Mouse (Mus musculus): ENCODE results near the gene Gm21319. TPM values are rescaled to one million over a fixed set of nuclear protein-coding genes. Genes with fewer than 3 reads are reported as not detected.
"Not testable (repeated sequence)": the region's sequence is repeated elsewhere in the genome, so short reads cannot be mapped to it uniquely, and the experiment has no call there.

Gene Gm21319
- total RNA-seq (2014; fragmentation: Nextera tagmentation) (not detected in 2 replicates), total RNA-seq (2017) (not detected in 2 replicates), polyA plus RNA-seq (2012) (not detected in 2 replicates)

GRCm38 (mm10) chr12:87775655-87776054 lies at the start of gene Gm21319:
Gm21319 (minus strand) TSS chr12:87775755.
- H3K4me1 ChIP-seq (ENCODE audit: insufficient read depth, low read depth, low read length); H3K27me3 ChIP-seq (ENCODE audit: insufficient read depth, low read length); DNase-seq (ENCODE audit: low spot score); H3K4me3 ChIP-seq (ENCODE audit: low read depth, low read length); H3K9me3 ChIP-seq (replicated peaks); H3K36me3 ChIP-seq (replicated peaks); ATAC-seq (ENCODE audit: extremely low read depth, insufficient number of reproducible peaks, low FRiP score, poor library complexity, severe bottlenecking): not testable (repeated sequence)

DNA sequence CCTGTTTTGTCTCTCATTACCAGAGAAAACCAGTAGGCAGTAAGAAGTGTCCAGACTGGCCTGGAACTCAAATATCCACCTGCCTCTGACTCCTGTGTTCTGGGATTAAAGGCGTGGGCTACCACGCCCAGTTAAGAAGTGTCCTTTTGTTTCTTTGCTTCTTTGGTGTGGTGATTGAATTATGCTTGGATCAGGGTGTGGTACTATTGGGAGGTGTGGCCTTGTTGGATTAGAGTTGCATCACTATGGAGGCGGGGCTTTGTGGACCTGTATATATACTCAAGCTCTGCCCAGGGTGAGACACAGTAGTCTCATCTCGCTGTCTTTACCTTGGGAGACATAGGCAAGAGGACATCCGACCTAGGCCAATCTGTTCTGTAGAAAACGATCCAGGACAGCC lies 40.7 kb upstream of the Gm21319 start, which contains the start of gene BB287469:
TSS of gene BB287469 (plus strand) at position 301 of the 400 bp plus-strand sequence.
- H3K36me3 ChIP-seq (replicated peaks); H3K27me3 ChIP-seq (ENCODE audit: insufficient read depth, low read length); H3K9me3 ChIP-seq (replicated peaks); DNase-seq (ENCODE audit: low spot score); ATAC-seq (ENCODE audit: extremely low read depth, insufficient number of reproducible peaks, low FRiP score, poor library complexity, severe bottlenecking); H3K4me1 ChIP-seq (ENCODE audit: insufficient read depth, low read depth, low read length); H3K4me3 ChIP-seq (ENCODE audit: low read depth, low read length): not testable (repeated sequence)

- DNase-seq (ENCODE audit: low spot score); H3K4me3 ChIP-seq (ENCODE audit: low read depth, low read length); H3K36me3 ChIP-seq (replicated peaks); H3K4me1 ChIP-seq (ENCODE audit: insufficient read depth, low read depth, low read length); H3K27me3 ChIP-seq (ENCODE audit: insufficient read depth, low read length); H3K9me3 ChIP-seq (replicated peaks); ATAC-seq (ENCODE audit: extremely low read depth, insufficient number of reproducible peaks, low FRiP score, poor library complexity, severe bottlenecking): not testable (repeated sequence)
These were observed 22.4 kb upstream of the Gm21319 start for GRCm38 (mm10) chr12:87797971-87798370.

DNA sequence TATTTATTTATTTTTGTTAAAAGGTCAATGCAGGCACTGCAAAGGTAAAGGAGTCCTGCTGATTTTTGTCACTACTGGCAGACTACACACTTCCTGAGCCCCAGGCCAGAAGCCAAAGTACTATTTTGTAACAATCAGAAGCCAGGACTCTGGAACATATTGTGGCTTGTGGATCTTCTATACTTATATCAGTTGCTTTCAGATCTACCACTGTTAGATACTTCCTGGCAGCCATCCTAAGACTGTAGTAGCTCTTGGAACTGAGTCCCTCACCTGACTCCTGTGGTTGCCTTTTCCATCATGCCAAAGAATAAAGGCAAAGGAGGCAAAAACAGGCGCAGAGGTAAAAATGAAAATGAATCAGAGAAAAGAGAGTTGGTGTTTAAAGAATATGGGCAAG lies 19.7 kb upstream of the Gm21319 start, which contains the start of gene Gm21936:
TSS of gene Gm21936 (plus strand) at position 301 of the 400 bp plus-strand sequence.
- H3K4me1 ChIP-seq (ENCODE audit: insufficient read depth, low read depth, low read length); H3K9me3 ChIP-seq (replicated peaks); H3K4me3 ChIP-seq (ENCODE audit: low read depth, low read length); H3K36me3 ChIP-seq (replicated peaks); DNase-seq (ENCODE audit: low spot score); ATAC-seq (ENCODE audit: extremely low read depth, insufficient number of reproducible peaks, low FRiP score, poor library complexity, severe bottlenecking); H3K27me3 ChIP-seq (ENCODE audit: insufficient read depth, low read length): not testable (repeated sequence)

Other genes starting within 250 kb of the Gm21319 start
- gene Oog1, start 173.1 kb downstream of the Gm21319 start, total RNA-seq (2014; fragmentation: Nextera tagmentation): not detected in 2 replicates
- gene Oog1, start 173.1 kb downstream of the Gm21319 start, total RNA-seq (2017): 0.55 and 1.0 TPM in 2 replicates
- gene Oog1, start 173.1 kb downstream of the Gm21319 start, polyA plus RNA-seq (2012): not detected in 2 replicates
- 2.1 and 2.5 TPM in 2 replicates for gene Gm4027, start 156.9 kb downstream of the Gm21319 start, total RNA-seq (2014; fragmentation: Nextera tagmentation)
- gene Gm4027, start 156.9 kb downstream of the Gm21319 start, total RNA-seq (2017): 0.06 and 0.98 TPM in 2 replicates
- 0.08 and 0.16 TPM in 2 replicates for gene Gm4027, start 156.9 kb downstream of the Gm21319 start, polyA plus RNA-seq (2012)
- gene Gm16381, start 131.1 kb downstream of the Gm21319 start, total RNA-seq (2014; fragmentation: Nextera tagmentation): not detected in 2 replicates
- not detected in 2 replicates for gene Gm16381, start 131.1 kb downstream of the Gm21319 start, total RNA-seq (2017)
- gene Gm16381, start 131.1 kb downstream of the Gm21319 start, polyA plus RNA-seq (2012): not detected in 2 replicates
- not detected in 2 replicates for gene Gm21936, start 19.8 kb upstream of the Gm21319 start, total RNA-seq (2014; fragmentation: Nextera tagmentation)
- gene Gm21936, start 19.8 kb upstream of the Gm21319 start, total RNA-seq (2017): not detected in 2 replicates
- 0.24 TPM in 1 of 2 replicates, not detected in the other for gene Gm21936, start 19.8 kb upstream of the Gm21319 start, polyA plus RNA-seq (2012)
- gene BB287469, start 40.8 kb upstream of the Gm21319 start, total RNA-seq (2014; fragmentation: Nextera tagmentation): not detected in 2 replicates
- gene BB287469, start 40.8 kb upstream of the Gm21319 start, total RNA-seq (2017): not detected in 2 replicates
- gene BB287469, start 40.8 kb upstream of the Gm21319 start, polyA plus RNA-seq (2012): not detected in 2 replicates
- not detected in 2 replicates for gene Gm2001, start 66.6 kb upstream of the Gm21319 start, total RNA-seq (2014; fragmentation: Nextera tagmentation)
- not detected in 2 replicates for gene Gm2001, start 66.6 kb upstream of the Gm21319 start, total RNA-seq (2017)
- not detected in 2 replicates for gene Gm2001, start 66.6 kb upstream of the Gm21319 start, polyA plus RNA-seq (2012)
- 5.1 and 6.4 TPM in 2 replicates for gene Gm2016, start 98.3 kb upstream of the Gm21319 start, total RNA-seq (2014; fragmentation: Nextera tagmentation)
- 0.27 and 0.35 TPM in 2 replicates for gene Gm2016, start 98.3 kb upstream of the Gm21319 start, total RNA-seq (2017)
- gene Gm2016, start 98.3 kb upstream of the Gm21319 start, polyA plus RNA-seq (2012): 0.20 and 0.28 TPM in 2 replicates
- 2.8 and 3.2 TPM in 2 replicates for gene Gm2022, start 119.6 kb upstream of the Gm21319 start, total RNA-seq (2014; fragmentation: Nextera tagmentation)
- not detected in 2 replicates for gene Gm2022, start 119.6 kb upstream of the Gm21319 start, total RNA-seq (2017)
- 0.65 TPM in 1 of 2 replicates, not detected in the other for gene Gm2022, start 119.6 kb upstream of the Gm21319 start, polyA plus RNA-seq (2012)
- not detected in 2 replicates for gene Gm2035, start 144.1 kb upstream of the Gm21319 start, total RNA-seq (2014; fragmentation: Nextera tagmentation)
- not detected in 2 replicates for gene Gm2035, start 144.1 kb upstream of the Gm21319 start, total RNA-seq (2017)
- not detected in 2 replicates for gene Gm2035, start 144.1 kb upstream of the Gm21319 start, polyA plus RNA-seq (2012)
- gene Gm2042, start 178.3 kb upstream of the Gm21319 start, total RNA-seq (2014; fragmentation: Nextera tagmentation): not detected in 2 replicates
- 0.66 TPM in 1 of 2 replicates, not detected in the other for gene Gm2042, start 178.3 kb upstream of the Gm21319 start, total RNA-seq (2017)
- gene Gm2042, start 178.3 kb upstream of the Gm21319 start, polyA plus RNA-seq (2012): not detected in 2 replicates
- not detected in 2 replicates for gene Gm2075, start 236.1 kb upstream of the Gm21319 start, total RNA-seq (2014; fragmentation: Nextera tagmentation)
- gene Gm2075, start 236.1 kb upstream of the Gm21319 start, total RNA-seq (2017): not detected in 2 replicates
- not detected in 2 replicates for gene Gm2075, start 236.1 kb upstream of the Gm21319 start, polyA plus RNA-seq (2012)
- gene Gm6803, start 243.0 kb upstream of the Gm21319 start, total RNA-seq (2014; fragmentation: Nextera tagmentation): not detected in 2 replicates
- not detected in 2 replicates for gene Gm6803, start 243.0 kb upstream of the Gm21319 start, total RNA-seq (2017)
- not detected in 2 replicates for gene Gm6803, start 243.0 kb upstream of the Gm21319 start, polyA plus RNA-seq (2012)